Mouse (Mus musculus) megakaryocyte, embryonic 14.5 days (primary cell): ENCODE measurements around the gene Ccdc58.

Experiments
- FLI1 ChIP-seq: IDR thresholded peaks from 2 replicates; pipeline ENCODE4 v1.6.1; 2012; ENCODE audit warnings: low read length, inconsistent platforms, mixed read lengths
- GATA1 ChIP-seq: IDR thresholded peaks from 3 replicates; pipeline ENCODE4 v1.6.1; 2012; ENCODE audit warnings: mixed read lengths, low read length, inconsistent platforms, borderline replicate concordance

GRCm38 (mm10) chr16:36047538-36047937 is 23.9 kb upstream of the Ccdc58 start:
- TF ChIP-seq GATA1 (no peak), FLI1 (no peak)
